Mouse (Mus musculus) bone marrow macrophage, adult 2 months (primary cell): ENCODE data around the gene Itpr1. TPM values are rescaled to one million over a fixed set of nuclear protein-coding genes. Genes with fewer than 3 reads are reported as not detected.

ENCODE experiments used
- H3K27ac ChIP-seq: 2 replicates; pipeline ENCODE4 v1.5.1; 2012; ENCODE audit warnings: low read depth, low read length; ENCODE audit not compliant: insufficient read depth
- H3K4me1 ChIP-seq: 2 replicates; pipeline ENCODE4 v1.6.1; 2012; ENCODE audit warnings: low read length; ENCODE audit not compliant: control insufficient read depth, insufficient read depth
- H3K4me3 ChIP-seq: 2 replicates; pipeline ENCODE4 v1.5.1; 2012; ENCODE audit warnings: mild to moderate bottlenecking, low read length, moderate library complexity; ENCODE audit not compliant: insufficient read depth
- CTCF ChIP-seq: IDR thresholded peaks from 2 replicates; pipeline ENCODE4 v1.5.1; 2012; ENCODE audit warnings: low read depth, mild to moderate bottlenecking, low read length, moderate library complexity
- POLR2A ChIP-seq: IDR thresholded peaks from 2 replicates; pipeline ENCODE4 v1.6.1; 2012; ENCODE audit warnings: mild to moderate bottlenecking, low read depth, low read length, borderline replicate concordance
- polyA plus RNA-seq: library from polyadenylated mRNA; stranded (reverse); fragments of >200 nt; gene quantifications from 2 replicates; pipeline ENCODE4 v1.2.4, GENCODE M21; 2012; ENCODE audit not compliant: missing spikeins, insufficient read depth, insufficient read length

The Itpr1 gene
- polyA plus RNA-seq, 1 experiment: 10.9 TPM

GRCm38 (mm10) chr6:108445006-108445405, 232.1 kb downstream of the Itpr1 start:
- Histone ChIP-seq H3K4me1 (peaks cover 58% of the 10 kb centered on the region), H3K4me3 (no peak overlapping the region), H3K27ac (no peak overlapping the region)
- no peak for TF ChIP-seq CTCF
- TF ChIP-seq POLR2A: no peak

- TF ChIP-seq POLR2A: no peak
- no peak for TF ChIP-seq CTCF
- Histone ChIP-seq H3K27ac (no peak overlapping the region), H3K4me3 (no peak overlapping the region), H3K4me1 (peaks cover 62% of the 10 kb centered on the region)
Measured at GRCm38 (mm10) chr6:108446766-108447165, 233.9 kb downstream of the Itpr1 start.

- peaks cover 62% of the 10 kb centered on the region for H3K4me1 ChIP-seq
- TF ChIP-seq CTCF: no peak
- TF ChIP-seq POLR2A: no peak
- H3K27ac ChIP-seq: no peak overlapping the region
- no peak overlapping the region for H3K4me3 ChIP-seq
Measured at GRCm38 (mm10) chr6:108447179-108447845, 234.4 kb downstream of the Itpr1 start.

- TF ChIP-seq CTCF (no peak), POLR2A (no peak)
- H3K4me3 ChIP-seq: no peak overlapping the region
- peak overlapping the region; percentile 44 for H3K27ac ChIP-seq
- H3K4me1 ChIP-seq: peaks cover 58% of the 10 kb centered on the region
Measured at GRCm38 (mm10) chr6:108448016-108448735, 235.3 kb downstream of the Itpr1 start.

- no peak for TF ChIP-seq CTCF
- no peak for TF ChIP-seq POLR2A
- Histone ChIP-seq H3K4me3 (no peak overlapping the region), H3K27ac (peak overlapping the region; percentile 22; the same call in 1 of the 2 replicates), H3K4me1 (peaks cover 54% of the 10 kb centered on the region)
Measured at GRCm38 (mm10) chr6:108448864-108449263, 236.0 kb downstream of the Itpr1 start.

- TF ChIP-seq CTCF (no peak), POLR2A (no peak)
- peaks cover 34% of the 10 kb centered on the region for H3K4me1 ChIP-seq
- H3K4me3 ChIP-seq: no peak overlapping the region
- H3K27ac ChIP-seq: no peak overlapping the region
Measured at GRCm38 (mm10) chr6:108451536-108451935, 238.6 kb downstream of the Itpr1 start.

- TF ChIP-seq CTCF (no peak), POLR2A (no peak)
- Histone ChIP-seq H3K4me1 (peaks cover 24% of the 10 kb centered on the region), H3K4me3 (no peak overlapping the region), H3K27ac (no peak overlapping the region)
Measured at GRCm38 (mm10) chr6:108453618-108454017, 240.7 kb downstream of the Itpr1 start.

GRCm38 (mm10) chr6:108454061-108454891, 241.4 kb downstream of the Itpr1 start:
- TF ChIP-seq POLR2A (no peak), CTCF (no peak)
- Histone ChIP-seq H3K4me1 (peaks cover 19% of the 10 kb centered on the region), H3K27ac (no peak overlapping the region), H3K4me3 (no peak overlapping the region)

- TF ChIP-seq POLR2A (no peak), CTCF (no peak)
- no peak overlapping the region for H3K27ac ChIP-seq
- no peak overlapping the region for H3K4me3 ChIP-seq
- peaks cover 16% of the 10 kb centered on the region for H3K4me1 ChIP-seq
Measured at GRCm38 (mm10) chr6:108454979-108455836, 242.3 kb downstream of the Itpr1 start.
